Mouse (Mus musculus) right cerebral cortex, postnatal 4 days (tissue): ENCODE measurements around the gene Ccpg1.

Experiments used
- DNase-seq: peaks from one replicate; pipeline ENCODE4 v3.0.0-alpha.2; 2022

Ccpg1 gene

DNA sequence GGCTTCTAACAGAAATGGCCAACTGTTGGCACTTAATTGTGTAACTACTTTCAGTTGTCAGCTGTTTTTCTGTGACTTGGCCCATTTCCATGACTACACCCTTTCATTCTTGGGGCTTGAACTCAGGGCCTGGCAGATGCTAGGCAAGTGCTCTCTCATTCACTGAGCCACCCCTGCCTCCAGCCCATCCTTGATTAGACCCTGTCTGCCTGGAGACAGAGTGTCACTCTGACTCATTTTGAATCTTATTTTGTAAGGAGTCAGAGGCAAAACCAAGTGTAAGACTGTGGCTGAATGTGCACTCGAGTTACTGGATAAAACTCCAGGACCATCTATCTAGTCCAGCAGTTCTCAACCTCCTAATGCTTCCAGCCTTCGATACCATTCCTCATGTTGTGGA, 62.7 kb downstream of the Ccpg1 start:
- DNase-seq, result no peak

DNA sequence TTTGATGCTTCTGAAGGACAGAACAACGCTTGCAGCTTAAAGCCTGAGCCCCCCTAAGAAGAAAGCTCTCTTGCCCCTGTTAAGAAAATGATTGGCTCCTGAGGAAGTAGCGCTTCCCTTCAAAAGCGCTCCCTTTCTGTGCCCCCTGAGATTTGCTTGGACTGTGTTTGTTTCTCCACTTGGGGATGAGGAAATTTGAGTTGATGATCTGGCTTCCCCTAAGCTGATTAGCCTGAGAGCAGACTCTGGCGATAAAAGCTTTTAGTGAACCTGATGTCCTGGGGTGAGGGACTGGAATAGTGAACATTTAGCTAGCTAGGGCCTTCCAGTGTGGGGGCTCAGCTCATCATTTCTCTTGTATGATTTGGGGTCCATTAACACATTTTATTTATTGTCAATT, 63.7 kb downstream of the Ccpg1 start:
- DNase-seq, result no peak

DNA sequence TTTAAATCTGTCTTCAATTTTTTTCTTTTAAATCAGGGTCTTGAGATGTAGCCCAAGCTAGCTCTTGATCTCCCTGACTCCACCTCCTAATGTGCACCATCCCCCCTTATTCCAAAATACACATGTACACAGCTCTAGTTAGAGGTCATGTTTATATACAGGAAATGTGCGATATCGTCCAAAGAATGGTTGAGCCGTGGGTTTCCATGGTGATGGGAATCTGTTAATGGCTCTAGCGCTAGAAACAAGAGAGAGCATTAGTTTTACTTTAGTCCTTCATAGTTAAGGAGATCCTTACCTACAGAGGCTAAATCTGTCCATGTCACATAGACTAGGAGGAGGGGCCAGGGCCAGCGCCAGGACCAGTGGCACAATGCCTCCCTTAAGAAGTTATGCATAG, 64.6 kb downstream of the Ccpg1 start:
- no peak for DNase-seq

DNA sequence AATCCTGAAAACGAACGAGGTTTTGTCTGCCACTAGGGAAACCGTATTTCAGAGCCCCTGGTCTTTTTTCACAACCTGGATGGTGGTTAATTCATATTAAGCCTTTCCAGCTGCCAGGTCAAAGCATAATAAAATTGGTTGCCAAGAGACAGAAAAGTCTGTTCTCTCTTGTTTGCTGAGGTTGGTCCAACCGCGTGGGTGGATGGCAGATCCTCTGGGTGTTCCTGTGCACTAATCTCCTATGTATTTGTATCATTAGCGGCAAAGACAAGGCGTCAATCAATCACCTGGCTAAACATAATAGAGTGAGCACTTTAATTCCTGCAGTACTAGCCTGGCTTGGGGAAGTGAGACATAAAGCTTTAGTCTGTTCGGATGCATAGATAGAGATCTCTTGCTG, 65.4 kb downstream of the Ccpg1 start:
- no peak for DNase-seq

DNA sequence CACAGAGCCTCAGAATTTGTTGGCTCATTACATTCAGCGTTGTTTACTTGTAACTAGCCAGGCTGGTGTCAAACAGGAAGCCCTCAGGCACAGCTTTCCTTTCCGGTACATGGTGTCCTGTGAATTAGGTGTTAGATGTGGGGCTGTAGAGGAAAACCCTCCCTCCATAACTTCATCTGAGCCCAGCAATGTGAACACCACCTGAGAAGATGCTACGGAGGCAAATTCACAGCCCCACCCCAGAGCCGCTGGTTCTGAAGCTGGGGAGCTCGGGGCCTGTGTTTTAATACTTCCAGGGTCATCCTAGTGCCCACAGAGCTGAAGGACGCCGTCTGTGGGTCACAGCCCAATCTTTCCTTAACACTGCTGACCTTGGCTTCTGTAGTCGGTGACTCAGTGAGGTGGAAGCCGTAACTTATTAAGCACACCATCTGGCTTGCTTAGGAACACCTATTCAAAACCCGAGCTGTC, 70.2 kb downstream of the Ccpg1 start:
- no peak for DNase-seq

DNA sequence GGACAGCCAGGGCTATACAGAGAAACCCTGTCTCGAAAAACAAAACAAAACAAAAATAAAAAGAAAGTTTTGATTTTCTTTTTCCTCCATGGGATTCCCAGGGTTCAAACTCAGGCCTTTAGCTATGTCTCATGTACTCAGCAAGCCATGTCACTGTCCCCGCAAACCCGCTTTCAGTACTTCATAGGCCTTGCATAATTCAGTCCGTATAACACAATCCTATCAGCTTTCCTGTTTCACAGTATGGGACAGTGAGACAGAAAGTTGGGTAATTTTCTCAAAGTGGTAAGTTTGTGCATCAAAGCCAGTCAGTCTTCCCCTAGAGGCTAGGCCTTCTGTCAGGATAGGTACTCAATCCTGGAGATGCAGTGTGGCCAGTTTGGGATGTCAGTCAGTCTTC, 74.0 kb downstream of the Ccpg1 start:
- DNase-seq, result no peak

DNA sequence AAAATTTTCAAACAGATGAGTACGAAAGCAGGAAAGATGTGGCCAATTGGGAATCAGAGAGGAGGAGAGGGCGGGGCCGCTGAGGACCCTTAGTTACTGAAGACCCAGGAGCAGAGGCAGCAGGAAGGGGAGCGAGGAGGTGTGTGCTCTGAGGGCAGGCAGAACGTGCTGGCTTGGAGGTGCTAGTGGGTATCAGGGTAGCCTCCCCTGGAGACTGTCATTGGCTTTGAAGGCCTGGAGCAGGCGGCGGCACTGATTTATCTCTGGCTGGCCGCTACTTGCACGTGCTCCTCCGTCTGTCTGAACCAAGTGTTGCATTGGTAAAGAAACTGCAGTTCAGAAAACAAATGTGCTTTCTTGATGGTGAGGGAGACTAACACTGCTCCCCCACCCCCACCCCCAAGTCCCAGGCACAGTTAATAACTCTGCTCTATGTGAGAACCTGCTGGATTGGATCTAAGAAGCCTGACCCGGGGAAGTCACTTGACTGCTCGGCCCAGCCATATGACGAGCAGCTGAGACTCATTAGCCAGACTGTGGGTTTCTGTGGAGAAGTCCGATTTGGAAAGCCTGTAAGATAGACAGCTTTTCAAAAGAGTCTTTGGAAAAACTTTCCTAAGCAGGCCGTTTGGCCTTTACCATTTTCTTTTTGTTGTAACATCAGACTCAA, 78.5 kb downstream of the Ccpg1 start:
- DNase-seq, result no peak
